Mouse (Mus musculus): ENCODE measurements around the gene Mlst8. TPM values are rescaled to one million over a fixed set of nuclear protein-coding genes. Genes with fewer than 3 reads are reported as not detected.

The Mlst8 gene
- polyA plus RNA-seq, 1 experiment: 16.5 TPM

GRCm38 (mm10) chr17:24514270-24515257 lies 35.7 kb upstream of the Mlst8 start:
- Histone ChIP-seq H3K27ac (ENCODE audit: control insufficient read depth, insufficient read depth, low read depth, low read length) (no peak overlapping the region), H3K4me3 (ENCODE audit: control insufficient read depth, low read depth, low read length) (no peak overlapping the region)

DNA sequence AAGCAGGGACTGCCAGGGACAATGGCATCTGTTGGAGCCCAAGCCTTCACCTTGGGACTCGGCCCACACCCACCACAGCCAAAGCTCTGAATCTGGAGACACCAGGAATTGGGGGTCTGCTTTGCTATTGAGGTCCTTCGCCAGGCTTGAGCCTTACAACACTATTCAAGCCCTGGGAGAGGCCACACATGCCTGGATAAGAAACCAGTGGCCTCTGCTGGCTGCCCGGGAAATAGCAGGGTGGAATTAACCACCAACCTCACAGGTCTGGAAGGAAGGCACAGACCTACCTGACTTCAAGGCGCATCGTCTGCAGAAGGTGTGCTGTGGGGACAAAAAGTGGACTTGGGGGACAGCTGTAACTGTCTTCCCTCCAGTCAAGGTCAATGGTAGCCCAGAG lies 34.7 kb upstream of the Mlst8 start:
- TF ChIP-seq POLR2A (IDR thresholded peaks at IDR 0.05; ENCODE audit: control insufficient read depth, low read depth, low read length) (no peak), CTCF (IDR thresholded peaks at IDR 0.05; ENCODE audit: control insufficient read depth, insufficient read depth, insufficient replicate concordance, low read depth, low read length) (peak; percentile 60; the same call in 1 of the 2 replicates)
- Histone ChIP-seq H3K4me3 (ENCODE audit: control insufficient read depth, low read depth, low read length) (no peak overlapping the region), H3K36me3 (ENCODE audit: control insufficient read depth, insufficient read depth, low read length) (peaks cover 1% of the 10 kb centered on the region), H3K27me3 (ENCODE audit: control insufficient read depth, insufficient read depth, low read length) (no peaks in the 10 kb centered on the region), H3K27ac (ENCODE audit: control insufficient read depth, insufficient read depth, low read depth, low read length) (no peak overlapping the region), H3K4me1 (ENCODE audit: control insufficient read depth, insufficient read depth, low read length) (no peaks in the 10 kb centered on the region)

More at GRCm38 (mm10) chr17:24514270-24515257, 35.7 kb upstream of the Mlst8 start:
- H3K27me3 ChIP-seq (ENCODE audit: control insufficient read depth, insufficient read depth, low read length): no peaks in the 10 kb centered on the region
- no peak for TF ChIP-seq POLR2A (IDR thresholded peaks at IDR 0.05; ENCODE audit: control insufficient read depth, low read depth, low read length)
- no peak for TF ChIP-seq CTCF (IDR thresholded peaks at IDR 0.05; ENCODE audit: control insufficient read depth, insufficient read depth, insufficient replicate concordance, low read depth, low read length)
- H3K36me3 ChIP-seq (ENCODE audit: control insufficient read depth, insufficient read depth, low read length): peaks cover 1% of the 10 kb centered on the region
- H3K4me1 ChIP-seq (ENCODE audit: control insufficient read depth, insufficient read depth, low read length): no peaks in the 10 kb centered on the region

DNA sequence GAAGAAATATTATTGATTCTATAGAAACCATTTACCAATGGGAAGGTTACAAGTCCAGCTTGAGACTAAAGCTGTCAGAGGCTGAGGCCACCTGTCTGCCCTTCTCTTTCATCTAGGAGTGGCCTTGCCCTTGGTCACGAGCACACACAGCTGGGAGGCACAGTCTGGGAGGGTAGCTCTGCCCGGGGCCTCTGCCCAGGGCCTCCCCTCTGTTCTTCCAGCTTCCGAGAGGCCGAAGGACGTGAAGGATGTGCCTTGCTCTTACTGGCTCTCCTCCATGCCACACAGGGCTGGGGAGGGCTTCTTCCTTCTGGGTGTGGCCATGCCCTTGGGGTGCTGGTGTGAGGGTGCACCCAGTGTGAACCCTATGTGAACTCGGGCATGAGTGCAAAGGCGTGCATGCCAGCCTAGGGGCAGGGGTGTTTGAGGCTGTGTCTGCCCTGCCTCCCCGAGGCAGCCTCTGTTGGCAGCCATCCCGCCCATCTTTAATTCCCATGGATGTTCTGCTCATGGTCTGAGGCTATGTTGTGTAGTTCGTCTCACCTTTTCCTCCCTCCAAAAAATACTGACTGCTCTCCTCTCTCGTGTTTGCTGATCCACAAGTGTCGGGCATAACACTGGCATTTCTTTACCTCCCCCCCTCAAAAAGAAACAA lies 29.1 kb upstream of the Mlst8 start:
- H3K27ac ChIP-seq (ENCODE audit: control insufficient read depth, insufficient read depth, low read depth, low read length): no peak overlapping the region
- peaks cover 3% of the 10 kb centered on the region; the same call in 1 of the 2 replicates for H3K4me1 ChIP-seq (ENCODE audit: control insufficient read depth, insufficient read depth, low read length)
- TF ChIP-seq POLR2A (IDR thresholded peaks at IDR 0.05; ENCODE audit: control insufficient read depth, low read depth, low read length) (no peak), CTCF (IDR thresholded peaks at IDR 0.05; ENCODE audit: control insufficient read depth, insufficient read depth, insufficient replicate concordance, low read depth, low read length) (no peak)
- H3K27me3 ChIP-seq (ENCODE audit: control insufficient read depth, insufficient read depth, low read length): no peaks in the 10 kb centered on the region
- H3K36me3 ChIP-seq (ENCODE audit: control insufficient read depth, insufficient read depth, low read length): no peaks in the 10 kb centered on the region; the same call in 1 of the 2 replicates
- no peak overlapping the region for H3K4me3 ChIP-seq (ENCODE audit: control insufficient read depth, low read depth, low read length)

DNA sequence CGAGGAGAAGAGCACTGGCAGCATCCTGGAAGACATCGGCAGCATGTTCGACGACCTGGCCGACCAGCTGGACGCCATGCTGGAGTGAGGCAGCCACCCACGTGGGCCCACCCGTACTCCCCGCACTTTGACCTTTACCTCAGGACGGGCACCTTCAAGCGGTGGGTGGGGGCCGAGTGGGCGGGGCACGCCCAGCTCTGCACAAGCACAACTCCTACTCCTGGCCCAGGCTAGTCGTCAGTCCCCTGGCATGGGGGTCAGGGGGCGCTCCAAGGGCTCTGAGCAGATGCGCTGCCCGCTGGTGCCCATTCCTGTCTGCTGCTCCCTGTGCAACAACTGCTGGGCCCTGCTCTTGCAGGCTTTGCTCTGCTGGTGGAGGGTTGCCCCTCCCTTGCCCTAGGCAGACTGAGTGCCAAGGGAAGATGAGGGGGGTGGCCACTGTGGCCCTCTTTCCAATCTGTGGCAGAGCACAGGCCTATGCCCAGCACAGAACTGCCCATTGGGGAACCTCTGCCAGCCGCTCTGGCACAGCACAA lies 28.3 kb upstream of the Mlst8 start:
- TF ChIP-seq CTCF (IDR thresholded peaks at IDR 0.05; ENCODE audit: control insufficient read depth, insufficient read depth, insufficient replicate concordance, low read depth, low read length) (no peak), POLR2A (IDR thresholded peaks at IDR 0.05; ENCODE audit: control insufficient read depth, low read depth, low read length) (no peak)
- Histone ChIP-seq H3K4me1 (ENCODE audit: control insufficient read depth, insufficient read depth, low read length) (peaks cover 3% of the 10 kb centered on the region; the same call in 1 of the 2 replicates), H3K36me3 (ENCODE audit: control insufficient read depth, insufficient read depth, low read length) (no peaks in the 10 kb centered on the region; the same call in 1 of the 2 replicates), H3K4me3 (ENCODE audit: control insufficient read depth, low read depth, low read length) (no peak overlapping the region), H3K27ac (ENCODE audit: control insufficient read depth, insufficient read depth, low read depth, low read length) (no peak overlapping the region), H3K27me3 (ENCODE audit: control insufficient read depth, insufficient read depth, low read length) (no peaks in the 10 kb centered on the region)

DNA sequence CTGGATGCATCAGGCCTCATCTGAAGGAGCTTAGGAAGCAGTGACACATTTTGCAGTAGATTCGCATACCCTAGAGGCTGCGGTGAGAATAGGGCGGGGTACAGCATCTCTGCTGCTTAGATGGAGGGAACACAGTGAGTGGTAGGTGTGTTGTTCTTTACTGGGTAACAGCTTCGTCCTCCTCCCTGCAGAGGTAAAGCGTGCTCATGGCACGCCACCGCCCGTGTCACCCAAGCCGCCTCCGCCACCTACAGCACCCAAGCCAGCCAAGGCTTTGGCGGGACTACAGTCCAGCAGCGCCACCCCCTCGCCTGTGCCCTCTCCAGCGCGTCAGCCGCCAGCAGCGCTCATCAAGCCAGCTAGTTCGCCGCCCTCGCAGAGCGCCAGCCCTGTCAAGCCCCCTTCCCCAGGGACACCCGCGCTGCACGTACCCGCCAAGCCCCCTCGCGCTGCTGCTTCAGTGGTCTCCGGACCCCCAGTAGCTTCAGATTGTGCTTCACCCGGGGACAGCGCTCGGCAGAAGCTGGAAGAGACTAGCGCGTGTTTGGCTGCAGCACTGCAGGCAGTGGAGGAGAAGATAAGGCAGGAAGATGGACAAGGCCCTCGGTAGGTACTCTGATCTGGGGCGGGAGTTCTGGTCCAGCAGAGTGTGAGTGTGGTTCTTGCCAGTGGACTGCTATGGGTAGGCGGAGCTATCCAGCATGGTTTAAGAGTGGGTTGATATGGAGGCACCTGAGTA lies 27.6 kb upstream of the Mlst8 start:
- no peak overlapping the region for H3K27ac ChIP-seq (ENCODE audit: control insufficient read depth, insufficient read depth, low read depth, low read length)
- H3K4me3 ChIP-seq (ENCODE audit: control insufficient read depth, low read depth, low read length): no peak overlapping the region
- no peaks in the 10 kb centered on the region; the same call in 1 of the 2 replicates for H3K36me3 ChIP-seq (ENCODE audit: control insufficient read depth, insufficient read depth, low read length)
- TF ChIP-seq CTCF (IDR thresholded peaks at IDR 0.05; ENCODE audit: control insufficient read depth, insufficient read depth, insufficient replicate concordance, low read depth, low read length): no peak
- no peak for TF ChIP-seq POLR2A (IDR thresholded peaks at IDR 0.05; ENCODE audit: control insufficient read depth, low read depth, low read length)
- peaks cover 3% of the 10 kb centered on the region; the same call in 1 of the 2 replicates for H3K4me1 ChIP-seq (ENCODE audit: control insufficient read depth, insufficient read depth, low read length)
- H3K27me3 ChIP-seq (ENCODE audit: control insufficient read depth, insufficient read depth, low read length): no peaks in the 10 kb centered on the region

GRCm38 (mm10) chr17:24505286-24505955 lies 26.5 kb upstream of the Mlst8 start:
- Histone ChIP-seq H3K4me1 (ENCODE audit: control insufficient read depth, insufficient read depth, low read length) (peaks cover 3% of the 10 kb centered on the region; the same call in 1 of the 2 replicates), H3K27me3 (ENCODE audit: control insufficient read depth, insufficient read depth, low read length) (no peaks in the 10 kb centered on the region), H3K36me3 (ENCODE audit: control insufficient read depth, insufficient read depth, low read length) (no peaks in the 10 kb centered on the region; the same call in 1 of the 2 replicates), H3K4me3 (ENCODE audit: control insufficient read depth, low read depth, low read length) (peak overlapping the region; percentile 7), H3K27ac (ENCODE audit: control insufficient read depth, insufficient read depth, low read depth, low read length) (no peak overlapping the region)
- TF ChIP-seq POLR2A (IDR thresholded peaks at IDR 0.05; ENCODE audit: control insufficient read depth, low read depth, low read length) (no peak), CTCF (IDR thresholded peaks at IDR 0.05; ENCODE audit: control insufficient read depth, insufficient read depth, insufficient replicate concordance, low read depth, low read length) (no peak)

Data from testis, adult 2 months (tissue).